Mouse (Mus musculus): ENCODE results near the gene Sipa1l1.

GRCm38 (mm10) chr12:82126796-82127195 is 42.3 kb upstream of the Sipa1l1 start:
- TF ChIP-seq CTCF (IDR thresholded peaks at IDR 0.05; ENCODE audit: low read depth, low read length) (no peak), GATA1 (IDR thresholded peaks at IDR 0.05; ENCODE audit: borderline replicate concordance, low read length) (no peak), GATA2 (IDR thresholded peaks at IDR 0.05; ENCODE audit: borderline replicate concordance, low read depth, low read length) (no peak), TAL1 (conservative IDR thresholded peaks at IDR 0.05; ENCODE audit: low read depth, low read length) (no peak), POLR2AphosphoS5 (IDR thresholded peaks at IDR 0.05; ENCODE audit: insufficient replicate concordance, low read depth, low read length) (no peak)

Measured in G1E (cell line).